Mouse (Mus musculus) spleen, adult 2 months (tissue): Measurements from ENCODE around the gene Ndufaf3. TPM values are rescaled to one million over a fixed set of nuclear protein-coding genes. Genes with fewer than 3 reads are reported as not detected.

Source experiments
- DNase-seq, 2 experiments: peaks; one replicate each; pipeline versions ENCODE4 v3.0.0 to v3.0.0-alpha.2; 2012 to 2021; ENCODE audit warnings: low spot score in 2 of 2, low read depth in 1 of 2
- H3K27ac ChIP-seq: fragments of 200-500 bp; 2 replicates; pipeline ENCODE4 v1.5.1; 2012; ENCODE audit warnings: low read length, inconsistent platforms; ENCODE audit not compliant: insufficient read depth
- H3K27me3 ChIP-seq: fragments of 200-500 bp; 2 replicates; pipeline ENCODE4 v1.6.1; 2012; ENCODE audit warnings: mild to moderate bottlenecking, moderate library complexity, low read length, inconsistent platforms; ENCODE audit not compliant: control insufficient read depth, insufficient read depth
- H3K36me3 ChIP-seq: fragments of 200-500 bp; 2 replicates; pipeline ENCODE4 v1.6.1; 2012; ENCODE audit warnings: mild to moderate bottlenecking, low read length, inconsistent platforms; ENCODE audit not compliant: control insufficient read depth, insufficient read depth
- H3K4me1 ChIP-seq: fragments of 200-500 bp; 2 replicates; pipeline ENCODE4 v1.6.1; 2011; ENCODE audit warnings: inconsistent platforms; ENCODE audit not compliant: control insufficient read depth, insufficient read depth, insufficient read length
- H3K4me3 ChIP-seq: fragments of 200-500 bp; 2 replicates; pipeline ENCODE4 v1.5.1; 2011; ENCODE audit warnings: mild to moderate bottlenecking, inconsistent platforms; ENCODE audit not compliant: insufficient read depth, insufficient read length; ENCODE audit errors: extremely low read depth
- CTCF ChIP-seq: fragments of 200-500 bp; IDR thresholded peaks from 2 replicates; pipeline ENCODE4 v1.5.1; 2011; ENCODE audit warnings: mild to moderate bottlenecking, inconsistent platforms; ENCODE audit not compliant: insufficient read depth, insufficient read length, insufficient replicate concordance; ENCODE audit errors: extremely low read depth
- POLR2A ChIP-seq: fragments of 200-500 bp; IDR thresholded peaks from 2 replicates; pipeline ENCODE4 v1.6.1; 2011; ENCODE audit warnings: low read depth, low read length, inconsistent platforms
- WGBS: fragments of 180-500 bp; shearing (Covaris S2); methylation state at CpG from one replicate; pipeline ENCODE4 v1.1.7; 2018; 5-methylcytosine and 5-hydroxymethylcytosine counted together
- polyA plus RNA-seq: library from polyadenylated mRNA; depleted of rRNA; stranded (reverse); fragments of >200 nt; gene quantifications from 2 replicates; pipeline ENCODE4 v1.2.3, GENCODE M21; 2012

The Ndufaf3 gene
- polyA plus RNA-seq, 1 experiment, result 23.1 TPM

GRCm38 (mm10) chr9:108546875-108547274, 20.4 kb downstream of the Ndufaf3 start:
- H3K27ac ChIP-seq, result no peak overlapping the region
- TF ChIP-seq POLR2A (no peak), CTCF (no peak)

DNA sequence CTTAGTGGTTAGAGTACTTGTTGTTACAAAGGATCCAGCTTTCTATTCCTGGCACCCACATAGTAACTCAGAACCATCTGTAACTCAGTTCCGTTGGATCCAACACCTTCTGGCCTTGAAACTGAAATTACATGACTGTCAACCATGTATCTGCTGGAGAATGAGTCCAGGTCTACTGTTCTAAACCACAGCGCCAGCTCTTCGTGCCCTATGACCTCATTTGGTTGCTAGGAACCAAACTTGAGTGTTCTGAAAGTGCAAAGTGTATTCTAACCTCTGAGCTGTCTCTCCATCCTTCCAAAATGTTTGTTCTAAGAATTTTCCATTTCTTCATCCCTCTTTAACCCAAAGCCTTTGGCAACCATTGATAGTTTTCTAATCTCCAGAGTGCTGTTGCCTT, 21.2 kb downstream of the Ndufaf3 start:
- Histone ChIP-seq H3K36me3 (peaks cover 48% of the 10 kb centered on the region), H3K4me3 (no peak overlapping the region), H3K27ac (no peak overlapping the region), H3K27me3 (no peaks in the 10 kb centered on the region), H3K4me1 (no peaks in the 10 kb centered on the region)
- WGBS, result 97% methylated on average over 3 of the region's 3 CpGs
- no peak for TF ChIP-seq CTCF
- TF ChIP-seq POLR2A, result no peak
- no peak for DNase-seq

More at GRCm38 (mm10) chr9:108546875-108547274, 20.4 kb downstream of the Ndufaf3 start:
- no peak for DNase-seq
- H3K4me1 ChIP-seq, result no peaks in the 10 kb centered on the region
- no peaks in the 10 kb centered on the region for H3K27me3 ChIP-seq
- H3K4me3 ChIP-seq, result no peak overlapping the region
- 84% methylated on average over 1 of the region's 1 CpGs for WGBS
- H3K36me3 ChIP-seq, result peaks cover 44% of the 10 kb centered on the region

DNA sequence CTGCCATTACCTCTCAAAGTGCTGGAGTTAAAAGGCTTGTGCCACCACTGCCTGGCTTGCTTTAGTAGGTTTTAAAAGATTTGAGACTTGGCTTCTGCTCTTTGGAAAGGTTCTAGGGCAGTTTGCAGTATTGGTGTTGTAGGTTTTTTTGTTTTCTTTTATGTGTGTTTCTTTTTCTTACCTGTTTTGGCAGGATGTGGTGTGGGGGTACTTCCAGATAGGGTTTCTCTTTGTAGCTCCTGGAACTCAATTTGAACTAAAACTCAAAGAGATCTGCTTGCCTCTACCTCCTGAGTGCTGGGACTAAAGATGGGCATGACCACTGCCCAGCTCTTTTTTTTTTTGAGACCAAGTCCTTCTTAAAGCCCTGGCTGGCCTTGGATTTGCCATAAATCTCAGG, 26.4 kb downstream of the Ndufaf3 start:
- Histone ChIP-seq H3K36me3 (peaks cover 37% of the 10 kb centered on the region), H3K27ac (no peak overlapping the region), H3K4me1 (no peaks in the 10 kb centered on the region; the same call in 1 of the 2 replicates), H3K4me3 (no peak overlapping the region), H3K27me3 (no peaks in the 10 kb centered on the region)
- TF ChIP-seq CTCF (no peak), POLR2A (no peak)
- no peak for DNase-seq

DNA sequence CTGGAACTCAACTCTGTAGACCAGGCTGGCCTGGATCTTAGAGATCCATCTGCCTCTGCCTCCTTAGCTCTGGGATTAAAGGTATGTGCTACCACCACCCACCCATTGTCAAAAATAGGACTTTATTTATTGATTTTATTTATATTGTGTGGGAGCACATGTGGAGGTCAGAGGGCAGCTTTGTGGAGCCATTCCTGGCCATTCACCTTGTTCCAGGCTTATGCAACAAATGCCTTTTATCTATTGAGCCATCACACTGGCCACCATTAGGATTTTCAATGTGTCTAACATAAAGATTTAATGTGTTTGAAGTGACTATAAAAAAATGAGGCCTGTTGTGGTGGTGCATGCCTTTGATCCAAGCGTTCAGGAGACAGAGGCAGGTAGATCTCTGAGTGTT, 35.7 kb downstream of the Ndufaf3 start:
- H3K36me3 ChIP-seq, result peaks cover 37% of the 10 kb centered on the region
- no peak for DNase-seq
- 94% methylated on average over 1 of the region's 1 CpGs for WGBS
- H3K4me3 ChIP-seq, result no peak overlapping the region
- H3K27ac ChIP-seq, result no peak overlapping the region
- TF ChIP-seq POLR2A, result no peak
- TF ChIP-seq CTCF, result no peak
- no peaks in the 10 kb centered on the region for H3K27me3 ChIP-seq
- no peaks in the 10 kb centered on the region for H3K4me1 ChIP-seq

DNA sequence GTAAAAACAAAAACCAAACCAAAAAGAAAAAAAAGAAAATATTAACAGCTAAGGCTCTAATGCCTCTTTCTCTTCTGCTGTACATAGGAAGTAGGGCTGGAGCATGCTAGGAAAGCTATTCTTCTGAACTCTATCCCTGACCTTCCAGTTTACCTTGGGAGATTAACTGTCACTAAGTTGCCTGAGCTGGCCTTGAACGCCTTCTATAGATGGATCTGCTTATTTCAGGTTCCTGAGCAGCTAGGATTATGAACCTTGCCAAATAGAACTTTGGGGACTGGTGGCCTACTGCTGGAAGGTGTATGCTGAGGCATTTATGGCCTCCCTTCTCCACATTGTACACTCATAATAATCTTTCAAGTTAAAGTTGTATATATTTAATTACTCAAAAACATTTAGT, 36.3 kb downstream of the Ndufaf3 start:
- no peak for DNase-seq
- 97% methylated on average over 1 of the region's 1 CpGs for WGBS
- Histone ChIP-seq H3K27ac (no peak overlapping the region), H3K4me3 (no peak overlapping the region), H3K27me3 (no peaks in the 10 kb centered on the region), H3K4me1 (no peaks in the 10 kb centered on the region), H3K36me3 (peaks cover 37% of the 10 kb centered on the region)
- TF ChIP-seq CTCF (no peak), POLR2A (no peak)

GRCm38 (mm10) chr9:108525400-108525799, 41.8 kb downstream of the Ndufaf3 start:
- no peaks in the 10 kb centered on the region for H3K27me3 ChIP-seq
- no peak overlapping the region for H3K27ac ChIP-seq
- no peak for TF ChIP-seq POLR2A
- no peak for TF ChIP-seq CTCF
- no peak for DNase-seq
- peaks cover 2% of the 10 kb centered on the region; the same call in 1 of the 2 replicates for H3K4me1 ChIP-seq
- H3K4me3 ChIP-seq, result no peak overlapping the region
- H3K36me3 ChIP-seq, result peaks cover 17% of the 10 kb centered on the region
- 63% methylated on average over 3 of the region's 3 CpGs for WGBS

GRCm38 (mm10) chr9:108523341-108523740, 43.9 kb downstream of the Ndufaf3 start:
- 96% methylated on average over 4 of the region's 4 CpGs for WGBS
- H3K36me3 ChIP-seq, result peaks cover 9% of the 10 kb centered on the region

More at GRCm38 (mm10) chr9:108523341-108523740, 43.9 kb downstream of the Ndufaf3 start:
- Histone ChIP-seq H3K4me1 (peaks cover 5% of the 10 kb centered on the region; the same call in 1 of the 2 replicates), H3K4me3 (no peak overlapping the region), H3K27ac (no peak overlapping the region), H3K27me3 (no peaks in the 10 kb centered on the region)
- TF ChIP-seq CTCF (no peak), POLR2A (no peak)
- no peak for DNase-seq
